ENCODE assay signal across 13 mouse cellular contexts in genomic region chr13:92589255-92589654, GRCm38 (mm10). TPM values are rescaled to one million over a fixed set of nuclear protein-coding genes. Genes with fewer than 3 reads are reported as not detected.
DNase-seq lines count a peak whose midpoint lies in the region; ATAC-seq and TF ChIP-seq lines count a peak whose summit lies in the region.
"Had no signal": no experiment of that assay in that cellular context is flagged by ENCODE, and none has a peak within 500 bp of the region (broad histone marks: within the 10 kb centered on the region; RNA-seq: fewer than 3 reads in every experiment).

No protein-coding gene starts in this region.

- H3K36me3 ChIP-seq in kidney, embryonic 16.5 days (ENCODE audit: insufficient read depth, low read length) = no peaks in the 10 kb centered on the region
- no peaks in the 10 kb centered on the region for H3K36me3 ChIP-seq in kidney, postnatal 0 days (ENCODE audit: insufficient read depth, low read length)
- H3K36me3 ChIP-seq: embryonic facial prominence, embryonic 12.5 days; heart, embryonic 15.5 days; stomach, embryonic 15.5 days had no signal

- no peak overlapping the region for H3K4me3 ChIP-seq in kidney, embryonic 16.5 days (ENCODE audit: low read length)
- no peak overlapping the region for H3K4me3 ChIP-seq in kidney, postnatal 0 days (replicated peaks; ENCODE audit: low read depth, low read length)
- H3K4me3 ChIP-seq: embryonic facial prominence, embryonic 12.5 days; heart, embryonic 15.5 days; stomach, embryonic 15.5 days had no signal

- H3K9me3 ChIP-seq in kidney, embryonic 16.5 days (ENCODE audit: low read length) = no peaks in the 10 kb centered on the region
- no peaks in the 10 kb centered on the region for H3K9me3 ChIP-seq in kidney, postnatal 0 days (replicated peaks; ENCODE audit: low read length)
- H3K9me3 ChIP-seq: embryonic facial prominence, embryonic 12.5 days; heart, embryonic 15.5 days; stomach, embryonic 15.5 days had no signal

- peaks cover 29% of the 10 kb centered on the region for H3K4me1 ChIP-seq in kidney, embryonic 16.5 days (ENCODE audit: insufficient read depth, low read length)
- H3K4me1 ChIP-seq in kidney, postnatal 0 days (replicated peaks; ENCODE audit: insufficient read depth, low read length) = peaks cover 17% of the 10 kb centered on the region

- no peak for TF ChIP-seq CTCF in kidney, postnatal 0 days (IDR thresholded peaks at IDR 0.05; ENCODE audit: low read depth)

- no peak overlapping the region for H3K4me2 ChIP-seq in kidney, embryonic 16.5 days (replicated peaks; ENCODE audit: low read depth, low read length)
- H3K4me2 ChIP-seq in kidney, postnatal 0 days (ENCODE audit: low read length) = no peak overlapping the region
- H3K4me2 ChIP-seq: embryonic facial prominence, embryonic 12.5 days; heart, embryonic 15.5 days; stomach, embryonic 15.5 days had no signal

- no peak overlapping the region for H3K9ac ChIP-seq in kidney, embryonic 16.5 days (replicated peaks; ENCODE audit: low read length)
- H3K9ac ChIP-seq in kidney, postnatal 0 days (ENCODE audit: low read depth, low read length) = no peak overlapping the region
- H3K9ac ChIP-seq: embryonic facial prominence, embryonic 12.5 days; heart, embryonic 15.5 days; stomach, embryonic 15.5 days had no signal

- ATAC-seq in kidney, embryonic 16.5 days (ENCODE audit: low FRiP score, low TSS enrichment) = peak; percentile 50; the same call in 1 of the 2 replicates
- ATAC-seq in kidney, postnatal 0 days (replicated peaks; ENCODE audit: low FRiP score, low read depth) = peak; percentile 26; the same call in 1 of the 2 replicates

- peak; percentile 31 for DNase-seq in cerebellum, adult 9-11 months
- DNase-seq in cerebellum, adult 8-10 months = no peak
- DNase-seq in kidney, adult 18-20 months = no peak
- peak; percentile 58 for DNase-seq in kidney, postnatal 0 days (ENCODE audit: low spot score)
- peak; percentile 48 for DNase-seq in lung, postnatal 10 days
- DNase-seq in frontal cortex, postnatal 25 days (ENCODE audit: low spot score in 2 of 2) = no peak
- DNase-seq in thymus, postnatal 10 days (ENCODE audit: low spot score in 2 of 2) = no peak
- DNase-seq: right cerebral cortex, postnatal 14 days had no signal

- H3K27me3 ChIP-seq in kidney, embryonic 16.5 days (ENCODE audit: insufficient read depth, low read length) = no peaks in the 10 kb centered on the region
- no peaks in the 10 kb centered on the region for H3K27me3 ChIP-seq in kidney, postnatal 0 days (ENCODE audit: insufficient read depth, low read length)
- H3K27me3 ChIP-seq: embryonic facial prominence, embryonic 12.5 days; stomach, embryonic 15.5 days had no signal

- H3K27ac ChIP-seq in kidney, embryonic 16.5 days (ENCODE audit: low read length) = peak overlapping the region; percentile 53; the same call in 1 of the 2 replicates
- H3K27ac ChIP-seq in kidney, postnatal 0 days = no peak overlapping the region
- H3K27ac ChIP-seq: embryonic facial prominence, embryonic 12.5 days; heart, embryonic 15.5 days; stomach, embryonic 15.5 days had no signal

RNA-seq across cellular contexts. Expression of gene Spz1, which starts 13.3 kb away (rescaled TPM):
- not detected in 2 replicates for polyA plus RNA-seq in kidney, embryonic 16.5 days (2015; fragmentation: Nextera tagmentation; extraction: Ambion mirVana)
- not detected in 2 replicates for polyA plus RNA-seq in kidney, postnatal 0 days (2015; fragmentation: Nextera tagmentation; extraction: Ambion mirVana)
- polyA plus RNA-seq: embryonic facial prominence, embryonic 12.5 days; heart, embryonic 15.5 days; neural tube, embryonic 11.5 days; stomach, embryonic 15.5 days had no signal

RNA-seq across cellular contexts. Expression of gene Serinc5, which starts 21.6 kb away (rescaled TPM):
- polyA plus RNA-seq in kidney, embryonic 16.5 days (2015; fragmentation: Nextera tagmentation; extraction: Ambion mirVana) = 19.7 and 20.1 TPM in 2 replicates
- polyA plus RNA-seq in kidney, postnatal 0 days (2015; fragmentation: Nextera tagmentation; extraction: Ambion mirVana) = 14.3 and 14.8 TPM in 2 replicates

RNA-seq across cellular contexts. Expression of gene Zfyve16, which starts 58.6 kb away (rescaled TPM):
- 12.1 and 13.6 TPM in 2 replicates for polyA plus RNA-seq in kidney, embryonic 16.5 days (2015; fragmentation: Nextera tagmentation; extraction: Ambion mirVana)
- polyA plus RNA-seq in kidney, postnatal 0 days (2015; fragmentation: Nextera tagmentation; extraction: Ambion mirVana) = 9.2 and 10.1 TPM in 2 replicates

Comparison
In these comparisons a context has a peak if more than half of its experiments do, and no peak if none do; other contexts are left out.
1. DNase-seq: peak in cerebellum, adult 9-11 months (single experiment), kidney, postnatal 0 days (single experiment) and lung, postnatal 10 days (single experiment); none in cerebellum, adult 8-10 months (single experiment), kidney, adult 18-20 months (single experiment), frontal cortex, postnatal 25 days (0 of 2) and thymus, postnatal 10 days (0 of 2).